Mouse (Mus musculus): ENCODE results near the gene Carm1. TPM values are rescaled to one million over a fixed set of nuclear protein-coding genes. Genes with fewer than 3 reads are reported as not detected.
A peak's percentile ranks its signal among the peaks of the same experiment; 100 is the strongest.

The Carm1 gene
- 10.8 and 12.2 TPM in 2 replicates for polyA plus RNA-seq (2015; fragmentation: Nextera tagmentation; extraction: Ambion mirVana)

- WGBS = 2% methylated on average over 11 of the region's 52 CpGs
- Histone ChIP-seq H3K4me3 (ENCODE audit: low read depth, low read length) (peak within 1 kb of the TSS; percentile 64), H3K9me3 (ENCODE audit: low read length) (no peaks in the 10 kb centered on the region), H3K27me3 (replicated peaks; ENCODE audit: insufficient read depth, low read length) (no peaks in the 10 kb centered on the region), H3K4me2 (replicated peaks; ENCODE audit: low read depth, low read length) (peak within 1 kb of the TSS; percentile 87), H3K4me1 (ENCODE audit: insufficient read depth, low read depth, low read length) (peaks cover 4% of the 10 kb centered on the region; the same call in 1 of the 2 replicates), H3K27ac (ENCODE audit: low read length) (peak within 1 kb of the TSS; percentile 95), H3K9ac (replicated peaks; ENCODE audit: low read depth) (peak within 1 kb of the TSS; percentile 80), H3K36me3 (ENCODE audit: insufficient read depth, low read length) (no peaks in the 10 kb centered on the region)
- no peak for ATAC-seq
- TF ChIP-seq EP300 (IDR thresholded peaks at IDR 0.05) (no peak), CTCF (IDR thresholded peaks at IDR 0.05) (no peak)
- DNase-seq (ENCODE audit: low spot score) = no peak
Observed at GRCm38 (mm10) chr9:21546789-21547074, at the start of gene Carm1. TSS of gene Carm1 (plus strand) at chr9:21546894.

GRCm38 (mm10) chr9:21497050-21497542 is 49.6 kb upstream of the Carm1 start:
- WGBS = 90% methylated on average over 16 of the region's 16 CpGs
- H3K9me3 ChIP-seq (ENCODE audit: low read length) = no peaks in the 10 kb centered on the region
- H3K27ac ChIP-seq (ENCODE audit: low read length) = peak overlapping the region; percentile 40; the same call in 1 of the 2 replicates
- H3K27me3 ChIP-seq (replicated peaks; ENCODE audit: insufficient read depth, low read length) = no peaks in the 10 kb centered on the region
- H3K36me3 ChIP-seq (ENCODE audit: insufficient read depth, low read length) = peaks cover 5% of the 10 kb centered on the region
- no peak overlapping the region for H3K4me3 ChIP-seq (ENCODE audit: low read depth, low read length)
- H3K9ac ChIP-seq (replicated peaks; ENCODE audit: low read depth) = no peak overlapping the region
- TF ChIP-seq EP300 (IDR thresholded peaks at IDR 0.05) (no peak), CTCF (IDR thresholded peaks at IDR 0.05) (no peak)
- H3K4me1 ChIP-seq (ENCODE audit: insufficient read depth, low read depth, low read length) = no peaks in the 10 kb centered on the region
- H3K4me2 ChIP-seq (replicated peaks; ENCODE audit: low read depth, low read length) = no peak overlapping the region
- no peak; the same call in 1 of the 2 replicates for ATAC-seq
- DNase-seq (ENCODE audit: low spot score) = no peak

- no peak overlapping the region for H3K4me2 ChIP-seq (replicated peaks; ENCODE audit: low read depth, low read length)
- DNase-seq (ENCODE audit: low spot score) (no peak), ATAC-seq (no peak)
- WGBS = 88% methylated on average over 2 of the region's 2 CpGs
- H3K4me1 ChIP-seq (ENCODE audit: insufficient read depth, low read depth, low read length) = no peaks in the 10 kb centered on the region
- H3K9me3 ChIP-seq (ENCODE audit: low read length) = no peaks in the 10 kb centered on the region
- H3K9ac ChIP-seq (replicated peaks; ENCODE audit: low read depth) = no peak overlapping the region
- no peaks in the 10 kb centered on the region for H3K27me3 ChIP-seq (replicated peaks; ENCODE audit: insufficient read depth, low read length)
- H3K36me3 ChIP-seq (ENCODE audit: insufficient read depth, low read length) = peaks cover 5% of the 10 kb centered on the region
- no peak for TF ChIP-seq EP300 (IDR thresholded peaks at IDR 0.05)
- TF ChIP-seq CTCF (IDR thresholded peaks at IDR 0.05) = no peak
- 0 out of 2 replicates have a peak overlapping the region, but pooled peaks have one; percentile 40 for H3K27ac ChIP-seq (ENCODE audit: low read length)
- H3K4me3 ChIP-seq (ENCODE audit: low read depth, low read length) = no peak overlapping the region
Observed at GRCm38 (mm10) chr9:21497664-21498063, 49.0 kb upstream of the Carm1 start.

GRCm38 (mm10) chr9:21498284-21498902 is 48.3 kb upstream of the Carm1 start:
- ATAC-seq = no peak
- no peaks in the 10 kb centered on the region for H3K4me1 ChIP-seq (ENCODE audit: insufficient read depth, low read depth, low read length)
- no peak overlapping the region for H3K4me2 ChIP-seq (replicated peaks; ENCODE audit: low read depth, low read length)
- no peak for DNase-seq (ENCODE audit: low spot score)
- H3K9ac ChIP-seq (replicated peaks; ENCODE audit: low read depth) = no peak overlapping the region
- peaks cover 5% of the 10 kb centered on the region for H3K36me3 ChIP-seq (ENCODE audit: insufficient read depth, low read length)
- no peak overlapping the region for H3K27ac ChIP-seq (ENCODE audit: low read length)
- H3K27me3 ChIP-seq (replicated peaks; ENCODE audit: insufficient read depth, low read length) = no peaks in the 10 kb centered on the region
- TF ChIP-seq CTCF (IDR thresholded peaks at IDR 0.05) (no peak), EP300 (IDR thresholded peaks at IDR 0.05) (no peak)
- no peaks in the 10 kb centered on the region for H3K9me3 ChIP-seq (ENCODE audit: low read length)
- H3K4me3 ChIP-seq (ENCODE audit: low read depth, low read length) = no peak overlapping the region
- 84% methylated on average over 12 of the region's 12 CpGs for WGBS

- peaks cover 21% of the 10 kb centered on the region for H3K36me3 ChIP-seq (ENCODE audit: insufficient read depth, low read length)
- no peak for TF ChIP-seq EP300 (IDR thresholded peaks at IDR 0.05)
- TF ChIP-seq CTCF (IDR thresholded peaks at IDR 0.05) = no peak
Observed at GRCm38 (mm10) chr9:21503352-21503751, 43.3 kb upstream of the Carm1 start.

GRCm38 (mm10) chr9:21505767-21506166 is 40.9 kb upstream of the Carm1 start:
- H3K4me2 ChIP-seq (replicated peaks; ENCODE audit: low read depth, low read length) = no peak overlapping the region

More at GRCm38 (mm10) chr9:21503352-21503751, 43.3 kb upstream of the Carm1 start:
- Histone ChIP-seq H3K4me1 (ENCODE audit: insufficient read depth, low read depth, low read length) (no peaks in the 10 kb centered on the region), H3K4me2 (replicated peaks; ENCODE audit: low read depth, low read length) (no peak overlapping the region), H3K27me3 (replicated peaks; ENCODE audit: insufficient read depth, low read length) (no peaks in the 10 kb centered on the region), H3K27ac (ENCODE audit: low read length) (no peak overlapping the region), H3K4me3 (ENCODE audit: low read depth, low read length) (no peak overlapping the region), H3K9me3 (ENCODE audit: low read length) (no peaks in the 10 kb centered on the region), H3K9ac (replicated peaks; ENCODE audit: low read depth) (no peak overlapping the region)
- DNase-seq (ENCODE audit: low spot score) (no peak), ATAC-seq (no peak)
- 95% methylated on average over 8 of the region's 8 CpGs for WGBS

More at GRCm38 (mm10) chr9:21505767-21506166, 40.9 kb upstream of the Carm1 start:
- ATAC-seq = no peak
- H3K36me3 ChIP-seq (ENCODE audit: insufficient read depth, low read length) = peaks cover 22% of the 10 kb centered on the region
- H3K4me1 ChIP-seq (ENCODE audit: insufficient read depth, low read depth, low read length) = no peaks in the 10 kb centered on the region
- no peaks in the 10 kb centered on the region for H3K27me3 ChIP-seq (replicated peaks; ENCODE audit: insufficient read depth, low read length)
- no peaks in the 10 kb centered on the region for H3K9me3 ChIP-seq (ENCODE audit: low read length)
- TF ChIP-seq EP300 (IDR thresholded peaks at IDR 0.05) (no peak), CTCF (IDR thresholded peaks at IDR 0.05) (no peak)
- no peak overlapping the region for H3K27ac ChIP-seq (ENCODE audit: low read length)
- H3K9ac ChIP-seq (replicated peaks; ENCODE audit: low read depth) = no peak overlapping the region
- H3K4me3 ChIP-seq (ENCODE audit: low read depth, low read length) = no peak overlapping the region
- no peak for DNase-seq (ENCODE audit: low spot score)
